Mouse (Mus musculus) liver, embryonic 14.5 days (tissue): ENCODE data around the gene Zpbp2. TPM values are rescaled to one million over a fixed set of nuclear protein-coding genes. Genes with fewer than 3 reads are reported as not detected.
A peak's percentile ranks its signal among the peaks of the same experiment; 100 is the strongest.

Source experiments
- ATAC-seq: fragments of 200-750 bp; cut with Nextera tagmentation; 2 replicates; pipeline ENCODE4 v1.8.0; 2017; ENCODE audit warnings: moderate number of reproducible peaks, mild to moderate bottlenecking, moderate library complexity; ENCODE audit not compliant: insufficient read depth
- DNase-seq, 3 experiments: peaks; one replicate each; pipeline ENCODE4 v3.0.0-alpha.2; 2012 to 2013; ENCODE audit warnings: low read depth in 3 of 3, low spot score in 3 of 3
- H3K27ac ChIP-seq: fragments of 300-500 bp; sonication (generic); 2 replicates; pipeline ENCODE4 v1.5.1; 2014; ENCODE audit warnings: moderate library complexity, mild to moderate bottlenecking, control low read depth, inconsistent platforms
- H3K27me3 ChIP-seq: fragments of 300-500 bp; sonication (generic); 2 replicates; pipeline ENCODE4 v1.6.1; 2014; ENCODE audit warnings: mild to moderate bottlenecking, low read length, moderate library complexity; ENCODE audit not compliant: control insufficient read depth, insufficient read depth
- H3K36me3 ChIP-seq: fragments of 300-500 bp; sonication (generic); replicated peaks from 2 replicates; pipeline ENCODE4 v1.6.1; 2014; ENCODE audit warnings: low read depth; ENCODE audit not compliant: control insufficient read depth, insufficient read depth
- H3K4me1 ChIP-seq, 2 experiments: fragments of 200-500 bp in 1 of 2; fragments of 300-500 bp in 1 of 2; sonication (generic) in 1 of 2; replicated peaks; 2 replicates each; pipeline ENCODE4 v1.6.1; 2012 to 2014; ENCODE audit warnings: antibody characterized with exemption in 1 of 2, inconsistent platforms in 1 of 2, low read length in 1 of 2; ENCODE audit not compliant: control insufficient read depth in 2 of 2, insufficient read depth in 2 of 2
- H3K4me2 ChIP-seq: fragments of 300-500 bp; sonication (generic); 2 replicates; pipeline ENCODE4 v1.6.1; 2014; ENCODE audit warnings: low read depth, mild to moderate bottlenecking, control low read depth, moderate library complexity
- H3K4me3 ChIP-seq, 2 experiments: fragments of 200-500 bp in 1 of 2; fragments of 300-500 bp in 1 of 2; sonication (generic) in 1 of 2; 2 replicates each; pipeline ENCODE4 v1.5.1; 2012 to 2014; ENCODE audit warnings: low read depth in 2 of 2, low read length in 2 of 2, mild to moderate bottlenecking in 2 of 2, control low read depth in 1 of 2, inconsistent platforms in 1 of 2, moderate library complexity in 1 of 2; ENCODE audit not compliant: insufficient read depth in 1 of 2
- H3K9ac ChIP-seq: fragments of 300-500 bp; sonication (generic); replicated peaks from 2 replicates; pipeline ENCODE4 v1.6.1; 2014; ENCODE audit warnings: mild to moderate bottlenecking, control low read depth, moderate library complexity
- H3K9me3 ChIP-seq: fragments of 300-500 bp; sonication (generic); 2 replicates; pipeline ENCODE4 v1.6.1; 2016; ENCODE audit warnings: low read length, mixed read lengths; ENCODE audit not compliant: control insufficient read depth
- CTCF ChIP-seq: IDR thresholded peaks from 2 replicates; pipeline ENCODE4 v1.5.1; 2016; ENCODE audit warnings: antibody characterized with exemption, low read depth, control low read depth
- EP300 ChIP-seq: IDR thresholded peaks from 2 replicates; pipeline ENCODE4 v1.6.1; 2016; ENCODE audit warnings: antibody characterized with exemption, low read depth
- WGBS: fragments of 180-500 bp; shearing (Covaris S2); extraction: QIAGEN DNeasy Blood & Tissue Kit; methylation state at CpG from one replicate; pipeline ENCODE4 v1.1.7; 2014; ENCODE audit not compliant: insufficient replicate concordance; 5-methylcytosine and 5-hydroxymethylcytosine counted together
- polyA plus RNA-seq, 2 experiments: library from polyadenylated mRNA; depleted of rRNA in 1 of 2; stranded (reverse) in 1 of 2; unstranded in 1 of 2; fragments of >200 nt; fragmentation: Nextera tagmentation in 1 of 2; extraction: Ambion mirVana in 1 of 2; gene quantifications; 2 replicates each; pipeline versions ENCODE4 v1.2.1 to v1.2.3; 2012 to 2014

Zpbp2 gene
- polyA plus RNA-seq, 2 experiments: 0.44 to 0.76 TPM

- 14% methylated on average over 12 of the region's 12 CpGs for WGBS
- peak in 2 of 3 experiments; percentile 75 to 77 for DNase-seq
- TF ChIP-seq CTCF (no peak), EP300 (peak; percentile 72)
- Histone ChIP-seq H3K9me3 (no peaks in the 10 kb centered on the region), H3K4me3 (peak overlapping the region; percentile 62 to 71), H3K27me3 (no peaks in the 10 kb centered on the region), H3K27ac (peak overlapping the region; percentile 99), H3K4me1 (peaks cover 46 to 71% of the 10 kb centered on the region in 2 experiments), H3K36me3 (peaks cover 11% of the 10 kb centered on the region), H3K9ac (peak overlapping the region; percentile 98), H3K4me2 (peak overlapping the region; percentile 94)
- peak; percentile 74 for ATAC-seq
These were observed 31.8 kb downstream of the Zpbp2 start for GRCm38 (mm10) chr11:98582551-98583264.

GRCm38 (mm10) chr11:98583265-98583552 lies 32.3 kb downstream of the Zpbp2 start:
- H3K27me3 ChIP-seq: no peaks in the 10 kb centered on the region
- H3K4me1 ChIP-seq: peaks cover 51 to 75% of the 10 kb centered on the region in 2 experiments
- DNase-seq: peak in 2 of 3 experiments; percentile 81 to 82
- H3K9me3 ChIP-seq: no peaks in the 10 kb centered on the region
- peak overlapping the region; percentile 99 for H3K27ac ChIP-seq
- H3K9ac ChIP-seq: peak overlapping the region; percentile 98
- peak; percentile 74 for ATAC-seq
- WGBS: 12% methylated on average over 3 of the region's 3 CpGs
- H3K36me3 ChIP-seq: peaks cover 11% of the 10 kb centered on the region
- no peak for TF ChIP-seq CTCF
- peak; percentile 85 for TF ChIP-seq EP300
- H3K4me2 ChIP-seq: peak overlapping the region; percentile 94
- peak overlapping the region; percentile 62 to 71 for H3K4me3 ChIP-seq

GRCm38 (mm10) chr11:98583571-98583970 lies 32.7 kb downstream of the Zpbp2 start:
- peak overlapping the region; percentile 94 for H3K4me2 ChIP-seq
- WGBS: 2% methylated on average over 3 of the region's 3 CpGs
- peak overlapping the region; percentile 62 to 71 for H3K4me3 ChIP-seq
- no peaks in the 10 kb centered on the region for H3K27me3 ChIP-seq
- TF ChIP-seq EP300 (no peak), CTCF (peak; percentile 74)
- H3K9me3 ChIP-seq: no peaks in the 10 kb centered on the region
- peaks cover 11% of the 10 kb centered on the region for H3K36me3 ChIP-seq
- H3K4me1 ChIP-seq: peaks cover 54 to 76% of the 10 kb centered on the region in 2 experiments
- ATAC-seq (peak; percentile 27; the same call in 1 of the 2 replicates), DNase-seq (peak in 1 of 3 experiments; percentile 64)
- peak overlapping the region; percentile 99 for H3K27ac ChIP-seq
- H3K9ac ChIP-seq: peak overlapping the region; percentile 98

GRCm38 (mm10) chr11:98584146-98584545 lies 33.2 kb downstream of the Zpbp2 start:
- WGBS: 7% methylated on average over 1 of the region's 1 CpGs
- DNase-seq (no peak), ATAC-seq (no peak)
- peak overlapping the region; percentile 30 to 62 for H3K4me3 ChIP-seq
- peak overlapping the region; percentile 99 for H3K27ac ChIP-seq
- no peaks in the 10 kb centered on the region for H3K27me3 ChIP-seq
- H3K9ac ChIP-seq: peak overlapping the region; percentile 98
- H3K4me1 ChIP-seq: peaks cover 60 to 82% of the 10 kb centered on the region in 2 experiments
- H3K4me2 ChIP-seq: peak overlapping the region; percentile 94
- H3K36me3 ChIP-seq: peaks cover 11% of the 10 kb centered on the region
- TF ChIP-seq EP300: no peak
- TF ChIP-seq CTCF: no peak
- no peaks in the 10 kb centered on the region for H3K9me3 ChIP-seq

- Histone ChIP-seq H3K9me3 (no peaks in the 10 kb centered on the region), H3K27me3 (no peaks in the 10 kb centered on the region), H3K4me3 (peak overlapping the region; percentile 77 to 98; a peak in 3 of 4 replicates), H3K9ac (peak overlapping the region; percentile 98), H3K27ac (peak overlapping the region; percentile 99), H3K36me3 (peaks cover 11% of the 10 kb centered on the region), H3K4me2 (peak overlapping the region; percentile 94), H3K4me1 (peaks cover 63 to 82% of the 10 kb centered on the region in 2 experiments)
- DNase-seq: no peak
- ATAC-seq: no peak
- 75% methylated on average over 6 of the region's 6 CpGs for WGBS
- TF ChIP-seq EP300: no peak
- TF ChIP-seq CTCF: no peak
These were observed 33.8 kb downstream of the Zpbp2 start for GRCm38 (mm10) chr11:98584629-98585177.
